Mouse (Mus musculus) ovary, postnatal 10 days (tissue): Measurements from ENCODE around the gene Matn4.
"Not testable (repeated sequence)": the region's sequence is repeated elsewhere in the genome, so short reads cannot be mapped to it uniquely, and the experiment has no call there.

Experiments
- DNase-seq: peaks from one replicate; pipeline ENCODE4 v3.0.0; 2022; ENCODE audit warnings: low spot score

The Matn4 gene

DNA sequence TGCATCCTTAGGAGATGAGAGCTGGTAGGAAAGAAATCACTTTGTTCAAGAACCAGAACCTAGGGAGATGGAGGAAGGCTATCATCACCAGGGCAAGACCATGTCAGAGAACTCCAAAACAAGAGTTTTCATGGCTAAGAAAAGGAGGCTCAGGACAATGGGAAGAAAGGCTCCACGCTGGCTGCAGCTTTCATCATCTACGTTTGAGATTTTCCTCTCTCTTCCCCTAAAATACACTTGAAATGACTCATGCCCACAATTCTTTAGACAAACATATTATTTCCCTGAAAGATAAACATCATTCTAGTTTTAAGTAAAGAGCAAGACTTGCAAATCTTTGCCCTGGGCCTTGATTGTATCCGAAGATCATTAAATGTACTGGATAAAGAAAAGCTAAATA lies 33.6 kb downstream of the Matn4 start:
- no peak for DNase-seq

DNA sequence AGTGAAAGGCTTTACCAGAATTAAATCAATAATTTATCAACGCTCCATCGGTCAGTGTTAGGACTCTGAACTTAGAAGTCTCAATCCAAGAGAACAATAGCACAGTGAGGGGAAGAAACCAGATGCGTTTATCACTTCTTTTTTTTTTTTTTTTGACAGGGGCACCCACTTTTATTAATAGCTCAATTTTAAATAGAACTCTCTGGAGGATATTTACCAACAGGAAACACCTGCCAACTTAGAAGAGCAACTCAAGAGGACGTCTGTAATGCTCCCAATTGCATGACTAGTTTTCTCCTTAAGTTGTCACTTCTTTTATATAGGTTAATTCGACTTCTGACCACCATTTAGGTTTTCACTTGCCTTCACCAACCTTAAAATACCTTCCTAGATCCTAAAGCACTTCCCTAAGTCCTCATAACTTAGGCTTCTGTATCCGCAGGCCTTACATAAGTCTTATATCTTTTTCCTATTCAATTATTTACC lies 36.3 kb downstream of the Matn4 start:
- no peak for DNase-seq

DNA sequence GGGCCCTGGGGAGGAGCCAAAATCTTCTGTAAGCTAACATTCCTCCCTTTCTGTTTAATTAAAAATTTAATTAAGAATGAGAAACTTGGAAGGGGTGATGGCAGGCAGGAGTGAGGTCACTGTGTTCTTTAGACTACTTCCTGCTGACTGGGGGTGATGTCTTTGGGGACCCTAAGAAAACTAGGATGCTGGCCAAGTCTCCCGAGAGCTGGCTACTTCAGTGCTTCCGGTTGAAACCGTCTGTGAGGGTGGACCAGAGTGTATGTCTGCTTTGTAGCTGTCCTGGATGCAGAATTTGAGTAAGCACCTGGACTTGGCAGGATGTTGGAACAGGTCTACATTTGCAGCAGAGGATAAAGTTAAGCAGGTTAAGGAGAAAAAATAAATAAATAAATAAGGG lies 38.0 kb downstream of the Matn4 start:
- DNase-seq: no peak

DNA sequence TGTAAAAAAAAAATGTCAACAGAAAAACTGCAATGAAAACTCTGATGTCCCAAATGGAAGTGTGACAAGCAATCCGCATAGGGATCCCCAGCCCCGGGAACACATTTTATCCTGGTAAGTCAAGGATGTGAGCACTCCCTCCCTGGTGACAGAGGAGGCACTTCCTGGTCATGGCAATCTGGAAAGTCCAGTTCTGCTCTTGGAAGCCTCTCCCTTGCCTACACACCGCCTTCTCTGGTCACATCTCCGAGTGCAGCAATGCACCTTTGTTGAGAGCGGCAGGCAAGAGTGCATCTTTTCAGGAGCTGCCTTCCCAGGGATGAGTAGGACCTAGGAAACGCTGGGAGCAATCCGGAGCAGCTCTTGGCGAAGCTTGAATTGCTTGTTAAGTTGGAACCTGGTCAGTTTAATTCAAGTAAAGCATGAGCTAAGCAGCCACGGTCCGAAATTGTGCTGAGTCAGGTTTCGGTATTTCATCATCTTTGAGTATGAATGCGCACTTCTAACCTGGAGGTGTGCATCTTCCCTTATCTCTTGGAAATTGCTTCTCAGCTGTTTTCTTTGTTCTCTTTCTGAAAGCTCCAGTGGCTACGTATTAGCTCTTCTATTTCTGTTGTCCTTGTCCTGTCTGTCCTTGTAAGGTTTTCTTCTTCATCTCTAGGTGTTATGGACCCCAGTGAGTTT lies 43.8 kb downstream of the Matn4 start:
- no peak for DNase-seq

DNA sequence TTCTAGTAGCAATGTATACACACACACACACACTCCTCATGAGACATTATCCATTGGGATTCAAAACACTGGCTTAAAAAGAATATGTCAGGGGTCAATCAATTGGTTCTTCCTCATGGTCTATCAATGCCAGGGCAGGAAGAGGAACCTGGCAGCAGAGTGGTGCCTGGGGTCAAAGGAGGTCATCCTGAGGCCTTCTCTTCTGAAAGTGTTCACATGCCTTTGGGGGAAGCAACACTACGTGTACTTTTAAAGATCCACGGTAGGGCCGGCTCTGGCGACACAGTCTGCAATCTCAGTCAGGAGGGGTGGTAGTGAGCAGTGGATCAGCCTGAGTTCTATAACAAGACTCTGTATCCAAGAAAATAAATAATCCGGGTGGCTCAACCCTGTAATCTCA lies 45.3 kb downstream of the Matn4 start:
- no peak for DNase-seq

DNA sequence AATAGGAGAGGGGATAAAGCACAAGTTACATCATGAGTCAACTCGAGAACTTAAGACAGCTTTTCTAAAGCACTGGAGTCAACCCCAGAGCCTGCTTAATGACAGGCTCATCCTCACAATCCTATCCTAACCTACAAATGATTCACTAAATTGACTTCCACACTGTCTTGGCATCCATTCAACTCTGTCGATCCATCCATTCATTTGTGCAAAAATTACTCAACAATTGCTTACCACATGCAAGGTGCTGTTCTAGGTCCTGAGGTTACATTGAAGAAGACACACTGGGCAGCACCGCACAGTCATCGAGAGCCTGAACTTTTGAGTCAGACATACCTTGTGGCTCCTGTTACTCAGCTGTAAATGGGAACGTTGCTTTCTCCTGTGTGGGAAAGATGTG lies 45.9 kb downstream of the Matn4 start:
- no peak for DNase-seq

DNA sequence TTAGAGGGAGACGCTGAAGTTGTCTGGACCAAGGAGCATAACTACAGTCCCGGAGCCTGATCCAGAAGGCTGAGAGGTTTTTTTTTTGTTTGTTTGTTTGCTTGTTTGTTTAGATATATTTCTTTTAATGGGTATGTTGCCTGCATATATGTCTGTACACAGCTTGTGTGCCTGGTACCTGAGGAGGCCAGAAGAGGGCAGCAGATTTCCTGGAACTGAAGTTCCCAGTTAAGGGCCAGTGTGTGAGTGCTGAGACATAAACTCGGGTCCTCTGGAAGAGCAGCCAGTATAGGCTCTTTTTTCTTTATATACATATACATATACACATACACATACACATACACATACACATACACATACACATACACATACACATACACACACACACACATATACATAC lies 46.6 kb downstream of the Matn4 start:
- no peak for DNase-seq

DNA sequence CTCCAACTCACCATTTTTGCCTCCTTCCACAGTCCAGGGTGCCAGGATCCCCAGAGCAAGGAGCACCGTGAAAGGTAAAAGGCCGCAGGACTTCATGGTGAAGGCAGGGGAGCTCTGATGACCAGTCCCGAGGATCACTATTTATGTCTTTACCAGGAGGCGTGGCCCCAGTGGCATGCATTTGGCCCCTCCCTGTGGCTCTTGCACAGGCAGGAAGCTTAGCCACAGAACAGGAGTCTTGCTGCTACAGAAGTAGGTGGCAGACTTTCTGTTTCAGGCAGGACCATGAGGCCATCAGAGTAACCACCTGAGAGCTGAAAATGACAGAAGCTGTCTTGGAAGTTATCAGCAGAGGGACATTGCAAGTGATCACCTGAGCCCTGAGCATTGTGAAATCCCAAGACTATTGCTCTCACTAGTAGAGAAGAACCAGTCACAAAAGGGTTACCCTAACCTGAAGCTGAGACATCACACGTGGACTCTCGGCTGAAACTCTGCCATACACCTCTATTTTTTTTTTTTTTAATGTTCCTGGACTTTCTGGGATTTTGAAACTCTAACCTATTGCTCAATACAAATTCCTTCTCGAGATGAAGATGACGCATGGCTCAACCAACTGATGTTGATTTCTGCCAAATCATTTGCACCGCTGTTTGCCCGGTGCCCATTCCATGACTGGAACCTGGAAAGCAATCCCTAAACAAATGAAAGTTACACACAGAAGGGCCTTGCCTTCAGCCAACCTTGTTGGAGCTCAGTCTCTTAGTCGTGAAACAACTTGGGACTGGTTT lies 48.6 kb downstream of the Matn4 start:
- DNase-seq: no peak

DNA sequence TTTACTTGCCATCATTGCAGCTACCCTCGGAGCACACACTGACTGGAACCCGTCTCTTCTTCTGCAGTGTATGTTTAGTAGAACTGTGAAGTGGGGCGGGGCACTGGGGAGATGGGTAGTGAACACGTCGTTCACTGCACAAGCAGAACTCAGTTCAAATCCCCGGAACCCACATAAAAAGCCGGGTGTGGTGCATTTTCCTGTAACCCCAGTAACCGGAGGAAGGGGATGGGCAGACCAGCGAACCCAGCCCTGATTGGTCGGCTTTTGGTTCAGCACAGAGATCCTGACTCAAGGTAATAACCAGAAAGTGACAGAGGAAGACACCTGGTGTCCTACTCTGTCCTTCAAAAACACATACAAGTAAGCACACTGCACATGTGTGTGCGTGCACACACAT lies 51.6 kb downstream of the Matn4 start:
- DNase-seq: no peak

DNA sequence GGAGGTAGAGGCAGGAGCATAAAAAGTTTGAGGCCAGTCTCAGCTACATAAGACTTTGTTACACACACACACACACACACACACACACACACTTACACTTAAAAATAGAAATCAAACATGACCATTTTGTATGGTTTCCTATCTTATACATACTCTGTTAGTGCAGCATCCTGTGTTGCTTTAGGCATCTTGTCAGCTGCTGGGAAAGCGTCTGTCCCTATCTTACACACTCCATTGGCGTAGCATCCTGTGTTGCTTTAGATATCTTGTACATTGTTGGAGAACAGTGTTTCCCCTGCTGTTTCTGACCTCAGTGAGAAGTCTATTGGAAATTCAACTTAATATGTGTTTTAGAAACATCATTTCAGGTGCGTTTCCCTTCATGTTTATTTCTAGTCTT lies 52.3 kb downstream of the Matn4 start:
- DNase-seq: no peak

DNA sequence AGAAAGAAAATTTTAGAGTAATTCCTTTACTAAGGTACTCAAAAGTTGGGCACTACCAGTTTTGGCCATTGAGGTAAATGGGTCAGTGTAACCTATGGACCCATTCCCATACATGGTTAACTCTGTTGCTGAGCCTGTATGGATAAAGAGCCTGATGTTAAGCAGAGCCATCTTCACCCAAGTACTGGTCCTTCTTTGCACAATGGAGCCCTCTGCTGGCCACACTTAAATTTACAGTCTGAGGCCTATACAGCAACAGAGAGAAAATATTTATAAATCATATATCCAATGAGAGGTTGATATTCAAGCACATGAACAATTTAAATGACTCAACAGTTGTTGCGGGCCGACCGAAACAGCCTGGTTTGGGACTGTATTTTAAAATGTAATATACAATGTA lies 56.0 kb downstream of the Matn4 start:
- no peak for DNase-seq

DNA sequence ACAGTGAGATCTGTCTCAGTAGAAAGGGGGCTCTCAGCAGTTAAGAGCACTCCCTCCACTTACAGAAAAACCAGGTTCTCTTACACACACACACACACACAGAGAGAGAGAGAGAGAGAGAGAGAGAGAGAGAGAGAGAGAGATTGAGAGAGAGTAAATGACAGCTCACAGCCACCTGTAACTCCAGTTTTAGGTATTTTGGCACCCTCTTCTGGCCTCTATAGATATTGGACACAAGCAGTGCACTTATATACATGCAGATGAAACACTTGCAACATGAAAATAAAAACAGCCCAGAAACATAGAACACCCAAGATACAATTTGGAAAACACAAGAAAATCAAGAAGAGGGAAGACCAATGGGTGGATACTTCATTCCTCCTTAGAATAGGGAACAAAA lies 57.3 kb downstream of the Matn4 start:
- DNase-seq: not testable (repeated sequence)

DNA sequence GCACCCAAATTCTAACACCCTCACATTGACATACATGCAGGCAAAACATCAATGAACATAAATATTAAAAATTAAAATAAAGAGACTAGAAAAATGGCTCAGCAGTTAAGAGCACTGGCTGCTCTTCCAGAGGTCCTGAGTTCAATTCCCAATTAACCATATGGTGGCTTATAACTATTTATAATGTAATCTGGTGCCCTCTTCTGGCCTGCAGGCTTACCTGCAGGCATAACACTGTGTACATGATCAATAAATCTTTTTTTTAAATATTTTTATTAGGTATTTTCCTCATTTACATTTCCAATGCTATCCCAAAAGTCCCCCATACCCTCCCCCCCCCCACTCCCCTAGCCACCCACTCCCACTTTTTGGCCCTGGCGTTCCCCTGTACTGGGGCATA lies 61.2 kb downstream of the Matn4 start:
- not testable (repeated sequence) for DNase-seq
